Mouse (Mus musculus): ENCODE results near the gene Tpt1. TPM values are rescaled to one million over a fixed set of nuclear protein-coding genes. Genes with fewer than 3 reads are reported as not detected.

The Tpt1 gene
- polyA plus RNA-seq, 1 experiment from 2014 or later: 607 TPM

GRCm38 (mm10) chr14:75869769-75870363 is 25.0 kb downstream of the Tpt1 start:
- Histone ChIP-seq H3K9ac (ENCODE audit: low read depth, low read length) (no peak overlapping the region), H3K9me3 (ENCODE audit: control insufficient read depth, low read length) (no peaks in the 10 kb centered on the region), H3K36me3 (ENCODE audit: control insufficient read depth, insufficient read depth, low read length) (no peaks in the 10 kb centered on the region), H3K4me2 (ENCODE audit: low read length) (no peak overlapping the region), H3K27ac (ENCODE audit: low read depth, low read length) (no peak overlapping the region), H3K4me1 (ENCODE audit: control insufficient read depth, insufficient read depth, low read depth, low read length) (no peaks in the 10 kb centered on the region), H3K27me3 (replicated peaks; ENCODE audit: control insufficient read depth, insufficient read depth, low read length) (no peaks in the 10 kb centered on the region), H3K4me3 (ENCODE audit: low read length) (no peak overlapping the region)
- 76% methylated on average over 14 of the region's 14 CpGs for WGBS
- no peak for ATAC-seq

GRCm38 (mm10) chr14:75870631-75871030 is 25.7 kb downstream of the Tpt1 start:
- peak overlapping the region; percentile 19; the same call in 1 of the 2 replicates for H3K4me3 ChIP-seq (ENCODE audit: low read length)
- H3K4me2 ChIP-seq (ENCODE audit: low read length): peak overlapping the region; percentile 45
- H3K9me3 ChIP-seq (ENCODE audit: control insufficient read depth, low read length): no peaks in the 10 kb centered on the region
- H3K36me3 ChIP-seq (ENCODE audit: control insufficient read depth, insufficient read depth, low read length): no peaks in the 10 kb centered on the region
- WGBS: 18% methylated on average over 9 of the region's 10 CpGs
- peak overlapping the region; percentile 36; the same call in 1 of the 2 replicates for H3K9ac ChIP-seq (ENCODE audit: low read depth, low read length)
- H3K4me1 ChIP-seq (ENCODE audit: control insufficient read depth, insufficient read depth, low read depth, low read length): no peaks in the 10 kb centered on the region
- H3K27me3 ChIP-seq (replicated peaks; ENCODE audit: control insufficient read depth, insufficient read depth, low read length): no peaks in the 10 kb centered on the region
- H3K27ac ChIP-seq (ENCODE audit: low read depth, low read length): no peak overlapping the region
- peak; percentile 72 for ATAC-seq

DNA sequence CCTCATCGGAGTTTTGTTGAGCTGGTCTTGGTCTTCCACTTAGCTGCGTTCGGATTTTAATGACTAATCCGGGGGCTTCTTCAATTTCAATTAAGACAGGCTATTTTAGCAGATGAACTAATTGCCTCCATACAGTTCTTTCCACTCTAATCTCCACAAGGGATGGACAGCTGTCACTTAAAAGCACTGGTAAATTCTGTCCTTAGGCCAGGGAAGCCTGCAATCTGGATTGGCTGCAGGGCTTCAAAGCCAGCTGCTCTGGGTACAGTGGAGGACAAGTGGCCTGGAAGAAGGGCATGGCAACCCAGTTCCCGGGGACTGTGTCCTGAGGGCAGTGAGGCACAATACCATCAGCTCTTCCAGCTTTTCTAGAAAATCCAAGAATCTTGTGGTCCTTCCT is 26.2 kb downstream of the Tpt1 start:
- H3K9ac ChIP-seq (ENCODE audit: low read depth, low read length): no peak overlapping the region
- H3K27ac ChIP-seq (ENCODE audit: low read depth, low read length): no peak overlapping the region
- H3K27me3 ChIP-seq (replicated peaks; ENCODE audit: control insufficient read depth, insufficient read depth, low read length): no peaks in the 10 kb centered on the region
- peak overlapping the region; percentile 45; the same call in 1 of the 2 replicates for H3K4me2 ChIP-seq (ENCODE audit: low read length)
- ATAC-seq: peak; percentile 46
- H3K36me3 ChIP-seq (ENCODE audit: control insufficient read depth, insufficient read depth, low read length): no peaks in the 10 kb centered on the region
- 16% methylated on average over 4 of the region's 5 CpGs for WGBS
- no peaks in the 10 kb centered on the region for H3K9me3 ChIP-seq (ENCODE audit: control insufficient read depth, low read length)
- peaks cover under 1% of the 10 kb centered on the region; the same call in 1 of the 2 replicates for H3K4me1 ChIP-seq (ENCODE audit: control insufficient read depth, insufficient read depth, low read depth, low read length)
- H3K4me3 ChIP-seq (ENCODE audit: low read length): no peak overlapping the region; the same call in 1 of the 2 replicates

DNA sequence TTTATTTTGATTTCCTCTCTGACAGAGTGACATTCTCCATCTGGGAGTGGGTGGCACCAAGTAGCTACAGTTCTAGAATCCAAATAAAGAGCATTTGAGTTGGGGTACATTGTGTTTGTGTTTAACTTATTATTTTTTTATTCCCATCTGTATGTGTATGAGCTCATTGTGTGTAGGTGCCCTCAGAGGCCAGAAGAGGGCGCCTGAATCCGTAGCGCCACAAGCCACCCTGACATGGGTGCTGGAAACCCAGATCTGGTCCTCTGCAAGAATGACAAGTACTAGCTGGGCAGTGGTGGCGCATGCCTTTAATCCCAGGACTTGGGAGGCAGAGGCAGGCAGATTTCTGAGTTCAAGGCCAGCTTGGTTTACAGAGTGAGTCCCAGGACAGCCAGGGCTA is 26.9 kb downstream of the Tpt1 start:
- whole genome bisulfite sequencing: 86% methylated on average over 4 of the region's 4 CpGs
- H3K4me2 ChIP-seq (ENCODE audit: low read length): no peak overlapping the region
- H3K36me3 ChIP-seq (ENCODE audit: control insufficient read depth, insufficient read depth, low read length): no peaks in the 10 kb centered on the region
- peaks cover 2% of the 10 kb centered on the region; the same call in 1 of the 2 replicates for H3K4me1 ChIP-seq (ENCODE audit: control insufficient read depth, insufficient read depth, low read depth, low read length)
- no peak for ATAC-seq
- H3K27ac ChIP-seq (ENCODE audit: low read depth, low read length): no peak overlapping the region
- H3K9ac ChIP-seq (ENCODE audit: low read depth, low read length): no peak overlapping the region
- no peaks in the 10 kb centered on the region for H3K27me3 ChIP-seq (replicated peaks; ENCODE audit: control insufficient read depth, insufficient read depth, low read length)
- H3K4me3 ChIP-seq (ENCODE audit: low read length): no peak overlapping the region
- no peaks in the 10 kb centered on the region for H3K9me3 ChIP-seq (ENCODE audit: control insufficient read depth, low read length)

DNA sequence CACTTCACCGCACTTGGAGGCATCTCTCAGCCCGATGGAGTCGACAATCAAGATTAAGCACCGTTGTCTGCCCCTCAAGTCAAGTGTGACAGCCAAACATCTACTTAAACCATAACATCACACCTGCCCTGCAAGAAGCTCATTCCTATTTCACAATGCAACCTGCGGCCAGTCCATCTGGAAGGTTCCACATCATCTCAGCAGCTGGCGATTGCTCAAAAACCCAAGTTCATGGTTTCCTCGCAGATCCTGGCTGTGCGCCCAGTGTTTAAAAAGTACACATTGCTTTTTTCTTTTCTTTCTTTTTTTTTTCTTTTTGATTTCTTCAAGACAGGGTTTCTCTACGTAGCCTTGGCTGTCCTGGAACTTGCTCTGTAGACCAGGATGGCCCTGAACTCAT is 28.7 kb downstream of the Tpt1 start:
- H3K36me3 ChIP-seq (ENCODE audit: control insufficient read depth, insufficient read depth, low read length): no peaks in the 10 kb centered on the region
- H3K4me3 ChIP-seq (ENCODE audit: low read length): no peak overlapping the region
- no peak for ATAC-seq
- no peak overlapping the region for H3K9ac ChIP-seq (ENCODE audit: low read depth, low read length)
- peaks cover 2% of the 10 kb centered on the region; the same call in 1 of the 2 replicates for H3K4me1 ChIP-seq (ENCODE audit: control insufficient read depth, insufficient read depth, low read depth, low read length)
- no peaks in the 10 kb centered on the region for H3K27me3 ChIP-seq (replicated peaks; ENCODE audit: control insufficient read depth, insufficient read depth, low read length)
- WGBS: 84% methylated on average over 9 of the region's 9 CpGs
- H3K9me3 ChIP-seq (ENCODE audit: control insufficient read depth, low read length): no peaks in the 10 kb centered on the region
- no peak overlapping the region for H3K4me2 ChIP-seq (ENCODE audit: low read length)
- no peak overlapping the region for H3K27ac ChIP-seq (ENCODE audit: low read depth, low read length)

DNA sequence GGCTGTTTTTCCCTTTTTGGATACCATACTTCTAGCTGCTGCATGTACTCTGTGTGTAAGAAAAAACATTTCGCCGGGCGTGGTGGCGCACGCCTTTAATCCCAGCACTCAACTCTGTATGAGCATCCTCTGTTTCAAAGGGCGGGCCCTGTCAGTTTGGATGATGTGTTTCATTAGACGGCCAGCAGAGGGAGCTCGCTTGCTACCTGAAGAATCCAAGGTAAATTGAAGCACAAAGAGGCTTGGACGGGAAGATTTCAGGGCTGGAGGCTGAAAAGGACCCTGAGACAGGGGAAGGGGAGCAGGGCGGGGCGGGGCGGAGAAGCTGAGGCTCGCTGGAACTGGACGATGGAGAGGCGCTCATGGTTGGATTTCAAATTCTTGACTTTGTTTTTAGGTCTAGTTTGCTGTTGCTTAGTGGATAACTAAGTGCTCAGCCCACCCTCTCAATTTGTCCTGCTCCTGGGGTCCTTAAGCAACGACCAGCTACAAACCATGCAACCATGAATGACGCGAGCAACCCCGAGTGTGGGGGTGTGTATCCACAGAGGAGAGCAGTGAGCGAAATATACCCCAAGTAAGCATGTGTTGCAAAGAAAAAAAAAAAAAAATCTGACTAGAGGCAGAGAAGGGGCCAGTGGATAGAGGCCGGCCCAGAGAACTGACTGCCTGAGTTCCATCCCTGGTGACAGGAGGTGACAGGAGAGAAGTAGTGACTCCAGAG is 31.6 kb downstream of the Tpt1 start:
- H3K36me3 ChIP-seq (ENCODE audit: control insufficient read depth, insufficient read depth, low read length): no peaks in the 10 kb centered on the region
- H3K4me3 ChIP-seq (ENCODE audit: low read length): no peak overlapping the region
- no peak overlapping the region for H3K27ac ChIP-seq (ENCODE audit: low read depth, low read length)
- H3K9ac ChIP-seq (ENCODE audit: low read depth, low read length): no peak overlapping the region; the same call in 1 of the 2 replicates
- no peaks in the 10 kb centered on the region for H3K27me3 ChIP-seq (replicated peaks; ENCODE audit: control insufficient read depth, insufficient read depth, low read length)
- H3K4me1 ChIP-seq (ENCODE audit: control insufficient read depth, insufficient read depth, low read depth, low read length): peaks cover 2% of the 10 kb centered on the region; the same call in 1 of the 2 replicates
- peak overlapping the region; percentile 46 for H3K4me2 ChIP-seq (ENCODE audit: low read length)
- ATAC-seq: peak; percentile 73
- no peaks in the 10 kb centered on the region for H3K9me3 ChIP-seq (ENCODE audit: control insufficient read depth, low read length)
- 10% methylated on average over 21 of the region's 21 CpGs for WGBS

GRCm38 (mm10) chr14:75877297-75877696 is 32.4 kb downstream of the Tpt1 start:
- H3K4me3 ChIP-seq (ENCODE audit: low read length): no peak overlapping the region
- H3K36me3 ChIP-seq (ENCODE audit: control insufficient read depth, insufficient read depth, low read length): no peaks in the 10 kb centered on the region
- H3K4me1 ChIP-seq (ENCODE audit: control insufficient read depth, insufficient read depth, low read depth, low read length): peaks cover 2% of the 10 kb centered on the region
- no peaks in the 10 kb centered on the region for H3K9me3 ChIP-seq (ENCODE audit: control insufficient read depth, low read length)
- H3K27me3 ChIP-seq (replicated peaks; ENCODE audit: control insufficient read depth, insufficient read depth, low read length): no peaks in the 10 kb centered on the region
- no peak for ATAC-seq
- 72% methylated on average over 3 of the region's 3 CpGs for WGBS
- H3K27ac ChIP-seq (ENCODE audit: low read depth, low read length): no peak overlapping the region
- no peak overlapping the region for H3K4me2 ChIP-seq (ENCODE audit: low read length)
- H3K9ac ChIP-seq (ENCODE audit: low read depth, low read length): no peak overlapping the region

- Histone ChIP-seq H3K36me3 (ENCODE audit: control insufficient read depth, insufficient read depth, low read length) (no peaks in the 10 kb centered on the region), H3K4me1 (ENCODE audit: control insufficient read depth, insufficient read depth, low read depth, low read length) (peaks cover 2% of the 10 kb centered on the region), H3K4me3 (ENCODE audit: low read length) (no peak overlapping the region), H3K27ac (ENCODE audit: low read depth, low read length) (no peak overlapping the region), H3K9me3 (ENCODE audit: control insufficient read depth, low read length) (no peaks in the 10 kb centered on the region), H3K27me3 (replicated peaks; ENCODE audit: control insufficient read depth, insufficient read depth, low read length) (no peaks in the 10 kb centered on the region), H3K9ac (ENCODE audit: low read depth, low read length) (no peak overlapping the region), H3K4me2 (ENCODE audit: low read length) (peak overlapping the region; percentile 35)
- no peak for ATAC-seq
- WGBS: 15% methylated on average over 8 of the region's 8 CpGs
Measured at GRCm38 (mm10) chr14:75878980-75879379, 34.1 kb downstream of the Tpt1 start.

DNA sequence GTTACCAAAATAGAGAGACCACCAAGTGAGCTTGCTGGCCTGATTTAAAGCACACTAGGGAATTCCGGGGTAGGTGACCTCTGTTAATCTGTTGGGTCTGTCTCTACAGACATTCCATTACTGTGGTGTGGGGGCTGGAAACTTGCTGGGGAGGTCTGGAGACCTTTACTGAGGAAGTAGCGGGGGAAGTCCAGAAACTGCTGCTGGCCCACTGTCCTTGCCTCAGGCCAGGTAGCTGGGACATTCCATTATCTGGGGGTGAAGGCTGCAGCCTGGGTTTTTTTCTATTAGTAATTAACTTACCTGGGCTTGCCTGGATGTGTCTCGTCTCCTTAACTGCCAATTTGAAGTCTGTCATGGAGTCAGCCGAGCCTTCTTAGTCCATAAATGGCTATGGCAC is 37.0 kb downstream of the Tpt1 start:
- Histone ChIP-seq H3K4me1 (ENCODE audit: control insufficient read depth, insufficient read depth, low read depth, low read length) (no peaks in the 10 kb centered on the region; the same call in 1 of the 2 replicates), H3K27ac (ENCODE audit: low read depth, low read length) (no peak overlapping the region), H3K36me3 (ENCODE audit: control insufficient read depth, insufficient read depth, low read length) (no peaks in the 10 kb centered on the region), H3K4me2 (ENCODE audit: low read length) (no peak overlapping the region), H3K9ac (ENCODE audit: low read depth, low read length) (no peak overlapping the region), H3K9me3 (ENCODE audit: control insufficient read depth, low read length) (no peaks in the 10 kb centered on the region), H3K27me3 (replicated peaks; ENCODE audit: control insufficient read depth, insufficient read depth, low read length) (no peaks in the 10 kb centered on the region), H3K4me3 (ENCODE audit: low read length) (no peak overlapping the region)
- 47% methylated on average over 4 of the region's 4 CpGs for WGBS
- ATAC-seq: no peak
